Mouse (Mus musculus) CD4-positive, CD25-positive, alpha-beta regulatory T cell, adult 2 months (primary cell): Measurements from ENCODE around the gene Srgap1.

Source experiments
- DNase-seq: peaks from one replicate; pipeline ENCODE4 v3.0.0-alpha.2; 2012; ENCODE audit warnings: low read depth, low spot score

The Srgap1 gene

GRCm38 (mm10) chr10:121829800-121830303 is 217.3 kb downstream of the Srgap1 start:
- DNase-seq = no peak

GRCm38 (mm10) chr10:121829034-121829433 is 218.1 kb downstream of the Srgap1 start:
- no peak for DNase-seq

GRCm38 (mm10) chr10:121822674-121823073 is 224.4 kb downstream of the Srgap1 start:
- DNase-seq = no peak

- DNase-seq = no peak
These were observed 226.3 kb downstream of the Srgap1 start for GRCm38 (mm10) chr10:121820846-121821245.

GRCm38 (mm10) chr10:121817983-121818382 is 229.1 kb downstream of the Srgap1 start:
- DNase-seq = no peak

GRCm38 (mm10) chr10:121807771-121808170 is 239.3 kb downstream of the Srgap1 start:
- DNase-seq = no peak

GRCm38 (mm10) chr10:121806806-121807205 is 240.3 kb downstream of the Srgap1 start:
- no peak for DNase-seq

- no peak for DNase-seq
These were observed 241.2 kb downstream of the Srgap1 start for GRCm38 (mm10) chr10:121805933-121806341.

- no peak for DNase-seq
These were observed 242.6 kb downstream of the Srgap1 start for GRCm38 (mm10) chr10:121804551-121804950.

GRCm38 (mm10) chr10:121800041-121800440 is 247.1 kb downstream of the Srgap1 start:
- DNase-seq = no peak

- DNase-seq = peak; percentile 55
These were observed 250.9 kb downstream of the Srgap1 start for GRCm38 (mm10) chr10:121796027-121796802.

- no peak for DNase-seq
These were observed 252.6 kb downstream of the Srgap1 start for GRCm38 (mm10) chr10:121794486-121794885.

GRCm38 (mm10) chr10:121792661-121793060 is 254.5 kb downstream of the Srgap1 start:
- DNase-seq = no peak

- no peak for DNase-seq
These were observed 257.0 kb downstream of the Srgap1 start for GRCm38 (mm10) chr10:121790078-121790477.

- no peak for DNase-seq
These were observed 258.6 kb downstream of the Srgap1 start for GRCm38 (mm10) chr10:121788536-121788935.

GRCm38 (mm10) chr10:121781159-121781558 is 266.0 kb downstream of the Srgap1 start:
- peak; percentile 37 for DNase-seq

- DNase-seq = no peak
These were observed 271.1 kb downstream of the Srgap1 start for GRCm38 (mm10) chr10:121775990-121776389.

GRCm38 (mm10) chr10:121773813-121774212 is 273.3 kb downstream of the Srgap1 start:
- DNase-seq = no peak

- DNase-seq = peak; percentile 70
These were observed 276.2 kb downstream of the Srgap1 start for GRCm38 (mm10) chr10:121770624-121771577.

- no peak for DNase-seq
These were observed 277.4 kb downstream of the Srgap1 start for GRCm38 (mm10) chr10:121769711-121770110.

GRCm38 (mm10) chr10:121767295-121767694 is 279.8 kb downstream of the Srgap1 start:
- DNase-seq = peak; percentile 45
